Mouse (Mus musculus): ENCODE results near the gene Sox1. TPM values are rescaled to one million over a fixed set of nuclear protein-coding genes. Genes with fewer than 3 reads are reported as not detected.

Gene Sox1
- polyA plus RNA-seq (2017; shearing (Covaris generic)) = not detected

GRCm38 (mm10) chr8:12395071-12396031 is at the start of gene Sox1:
Gene Sox1 (plus strand): TSS chr8:12395295.
- ATAC-seq = no peak

DNA sequence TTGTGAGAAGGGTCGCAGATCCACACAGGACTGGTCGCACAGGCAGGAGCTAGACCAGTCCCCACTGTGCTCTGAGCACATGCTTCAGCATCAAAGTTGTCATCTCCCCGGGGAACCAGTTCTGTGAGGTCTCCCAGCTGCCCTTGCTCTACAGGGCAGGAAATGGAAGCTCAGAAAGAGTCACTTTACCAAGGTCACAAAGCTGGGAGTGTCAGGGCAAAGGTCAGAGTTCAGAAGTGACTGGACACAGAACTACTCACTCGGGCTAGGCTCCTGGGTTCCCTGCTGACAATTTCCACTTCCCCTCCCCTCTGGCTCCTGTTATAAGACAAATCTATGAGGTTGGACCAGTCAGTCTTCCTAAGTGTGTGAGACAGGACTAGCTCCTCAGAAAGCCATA is 49.2 kb upstream of the Sox1 start:
- ATAC-seq = no peak

DNA sequence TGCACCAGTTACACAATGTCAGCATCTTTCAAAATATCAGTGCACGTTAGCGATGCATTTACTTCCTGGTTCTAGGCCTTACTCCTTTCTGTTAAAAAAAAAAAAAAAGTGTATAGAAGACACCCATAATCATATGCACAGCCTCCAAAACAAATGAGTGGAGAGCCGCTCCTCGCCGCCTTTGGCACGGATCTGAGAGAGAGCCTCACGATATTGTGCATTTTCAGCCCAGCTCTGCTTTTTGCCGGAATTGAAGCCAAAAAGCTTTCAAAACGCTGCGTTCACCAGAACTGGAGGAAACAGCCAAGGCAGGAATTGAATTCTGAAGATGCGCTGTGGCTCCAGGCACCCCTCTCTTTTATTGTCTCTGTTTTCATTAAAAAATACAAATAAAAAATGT is 48.2 kb upstream of the Sox1 start:
- ATAC-seq = no peak

DNA sequence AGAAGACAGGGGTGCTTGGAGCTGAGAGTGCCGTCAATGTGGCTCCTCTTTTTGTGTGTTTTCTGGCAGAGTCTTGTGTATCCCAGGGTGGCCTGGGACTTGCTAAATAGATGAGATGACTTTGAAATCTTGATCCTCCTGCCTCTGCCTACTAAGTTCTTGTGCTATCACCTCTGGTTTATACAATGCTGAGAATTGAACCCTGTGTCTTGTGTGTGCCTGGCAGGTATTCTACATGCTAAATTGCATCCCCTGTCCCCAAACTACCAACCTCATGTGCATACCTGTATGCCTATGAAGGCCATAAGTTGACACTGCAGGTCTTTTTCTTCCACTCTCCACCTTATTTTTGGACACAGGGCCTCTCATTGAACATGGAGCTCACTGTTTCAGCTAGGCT is 46.8 kb upstream of the Sox1 start:
- no peak for ATAC-seq

DNA sequence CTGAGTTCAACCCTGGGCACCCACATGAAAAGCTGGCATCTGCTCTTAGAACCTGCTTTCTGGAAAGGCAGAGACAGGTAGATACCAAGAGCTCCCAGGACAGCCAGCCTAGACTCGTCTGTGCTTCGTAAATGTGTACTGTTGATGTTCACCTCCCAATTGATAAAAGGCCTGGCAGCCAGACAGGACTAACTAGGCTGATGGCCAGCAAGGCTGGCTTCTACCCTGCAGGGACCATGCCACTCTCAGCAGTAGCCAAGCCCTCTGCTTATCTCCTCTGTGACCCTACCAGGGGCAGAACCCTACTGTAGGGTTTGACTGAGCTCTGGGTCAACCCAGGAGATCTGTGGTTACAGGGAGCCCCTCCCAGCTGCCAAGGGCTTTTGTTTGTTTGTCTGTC is 45.5 kb upstream of the Sox1 start:
- ATAC-seq = no peak

GRCm38 (mm10) chr8:12351121-12351520 is 44.0 kb upstream of the Sox1 start:
- no peak for ATAC-seq

DNA sequence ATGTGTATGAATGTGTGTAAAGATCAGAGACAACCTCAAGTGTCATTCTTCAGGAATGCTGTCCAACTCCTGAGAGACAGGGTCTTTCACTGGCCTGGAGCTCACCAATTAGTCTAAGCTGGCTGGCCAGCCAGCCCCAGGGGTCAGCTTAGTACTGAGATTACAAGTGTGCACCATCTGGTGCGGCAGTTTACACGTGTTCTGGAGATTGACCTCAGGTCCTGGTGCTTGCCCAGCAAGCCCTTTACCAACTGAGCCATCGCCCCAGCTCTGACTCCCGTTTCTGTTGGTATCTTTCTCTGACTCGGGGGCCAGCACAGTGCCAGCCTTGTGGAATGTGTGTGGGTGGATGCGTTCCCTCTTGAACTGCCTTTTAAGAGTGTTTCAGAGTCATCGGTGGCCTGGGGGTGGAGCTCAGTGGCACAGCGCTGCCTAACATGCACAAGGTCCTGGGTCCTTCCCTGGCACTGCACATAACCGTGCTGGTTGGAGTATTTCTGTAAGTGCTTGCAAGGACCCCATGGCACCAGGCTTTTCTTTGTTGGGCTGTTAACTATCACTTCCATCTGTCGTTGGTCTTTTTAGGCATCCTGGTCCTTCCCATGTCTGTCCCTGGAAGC is 40.6 kb upstream of the Sox1 start:
- ATAC-seq = no peak

DNA sequence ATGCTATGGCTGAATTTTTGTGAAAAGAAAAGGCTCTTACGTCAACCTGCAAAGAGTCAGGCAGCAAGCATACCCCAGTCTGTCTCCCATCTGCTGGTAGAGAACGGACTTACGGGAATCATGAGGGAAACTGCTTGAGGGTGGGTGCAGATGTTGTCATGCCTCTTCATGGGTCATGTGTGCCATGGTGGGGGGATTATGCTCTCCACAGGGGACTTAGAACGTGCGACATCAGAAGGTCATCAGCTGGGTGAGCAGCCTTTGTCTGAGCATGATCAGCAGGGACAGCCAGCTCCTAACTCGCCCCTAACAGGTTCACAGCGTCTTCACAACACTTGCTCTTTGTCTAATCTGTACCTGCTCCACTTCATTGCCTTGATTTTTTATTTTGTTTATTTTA is 26.9 kb upstream of the Sox1 start:
- ATAC-seq = no peak

DNA sequence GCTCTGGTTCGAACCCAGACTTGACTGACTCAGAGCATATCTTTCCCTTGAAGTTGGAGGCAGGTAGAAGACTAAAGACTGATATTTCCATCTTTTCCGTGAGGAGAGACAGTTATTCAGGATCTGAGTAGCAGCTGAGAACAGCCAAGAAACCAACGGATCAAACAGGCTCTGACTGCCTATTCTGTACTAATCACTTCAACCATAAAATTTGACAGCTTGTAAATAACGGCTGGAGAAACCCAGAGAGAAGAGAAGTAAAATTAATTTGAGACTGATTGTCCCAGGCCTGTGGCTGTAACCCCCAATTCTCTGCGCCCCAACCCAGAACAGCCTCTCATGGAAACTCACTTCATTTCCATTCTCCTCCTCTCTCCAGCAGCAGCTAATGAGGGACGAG is 26.2 kb upstream of the Sox1 start:
- ATAC-seq = no peak

GRCm38 (mm10) chr8:12381111-12381510 is 14.0 kb upstream of the Sox1 start:
- ATAC-seq = no peak

GRCm38 (mm10) chr8:12382707-12383561 is 12.2 kb upstream of the Sox1 start:
- ATAC-seq = no peak

DNA sequence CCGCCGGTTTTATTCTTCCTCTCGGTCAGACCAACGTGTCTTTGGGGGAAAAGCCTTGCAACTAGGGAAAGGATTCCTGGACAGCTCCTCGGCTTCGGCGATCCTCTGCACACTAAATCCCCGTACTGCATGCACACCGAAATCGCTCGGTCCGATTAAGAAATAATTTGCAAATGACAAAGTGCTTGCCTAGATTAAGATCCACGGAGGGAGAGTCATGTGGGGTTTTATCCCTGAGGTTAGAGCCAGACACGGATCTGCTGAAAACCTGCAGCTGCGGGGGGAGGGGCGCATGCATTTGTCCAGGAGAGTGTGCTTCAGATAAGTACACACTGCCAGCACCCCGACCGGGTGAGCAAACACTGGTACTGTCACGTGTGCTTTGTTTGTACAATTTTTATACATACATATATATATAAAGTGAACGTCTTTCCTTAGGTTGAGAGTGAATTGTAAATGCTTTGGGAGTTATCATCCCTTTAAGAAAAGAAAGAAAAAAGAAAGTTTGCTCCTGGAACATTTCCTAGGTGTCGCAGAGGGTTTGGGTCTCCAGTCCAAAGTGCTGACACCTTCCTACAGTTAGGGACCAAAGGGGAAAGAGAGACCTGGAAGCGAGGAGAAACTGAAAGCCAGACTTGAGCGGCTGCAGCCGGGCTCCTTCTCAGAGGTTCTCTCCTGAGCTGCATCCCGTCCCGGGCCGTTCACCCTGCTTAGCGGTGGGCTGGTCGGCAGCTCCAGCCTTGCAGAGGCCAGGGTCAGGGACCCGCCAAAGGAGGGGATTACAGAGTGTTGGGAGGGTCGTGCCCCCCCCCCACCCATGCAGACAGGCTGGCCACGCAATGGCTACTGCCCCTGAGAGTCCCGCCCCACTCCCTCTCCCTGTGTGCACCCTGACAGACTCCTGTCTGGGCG is 10.9 kb upstream of the Sox1 start:
- ATAC-seq = no peak

DNA sequence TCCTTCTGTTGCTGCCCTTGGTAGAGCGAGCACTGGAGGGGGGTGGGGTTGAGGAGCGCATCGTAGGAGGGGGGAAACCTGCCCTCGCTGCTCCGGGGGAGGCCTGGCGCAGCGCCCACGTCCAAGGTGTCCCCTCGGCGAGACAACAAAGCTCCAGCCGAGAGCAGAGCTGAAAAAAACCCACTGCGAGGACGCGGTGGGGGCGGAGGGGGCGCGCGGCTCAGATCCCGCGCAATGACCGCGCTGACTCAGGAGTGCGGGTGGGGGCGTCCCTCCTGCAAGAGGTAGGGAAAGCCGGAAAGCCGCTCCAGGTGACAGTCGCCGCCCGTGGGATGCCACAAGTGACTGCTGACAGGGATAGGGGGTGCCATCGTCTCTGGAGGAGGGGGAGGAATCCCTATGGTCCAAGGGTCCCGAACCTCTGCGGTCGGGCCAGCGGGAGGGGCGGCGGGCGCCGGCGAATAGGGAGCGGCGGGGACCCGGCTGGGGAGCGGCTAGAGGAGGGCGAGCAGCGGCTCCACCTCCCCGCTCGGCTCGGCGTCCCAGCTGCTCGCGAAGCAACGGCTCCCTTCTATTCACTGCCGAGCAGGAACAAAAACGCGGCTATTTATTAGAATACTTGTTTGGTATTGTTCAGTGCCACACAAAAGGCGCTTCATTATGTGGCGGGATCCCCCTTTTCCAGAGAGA is 10.0 kb upstream of the Sox1 start:
- ATAC-seq = no peak

GRCm38 (mm10) chr8:12385686-12386488 is 9.2 kb upstream of the Sox1 start:
- no peak for ATAC-seq

GRCm38 (mm10) chr8:12386530-12387222 is 8.4 kb upstream of the Sox1 start:
- ATAC-seq = no peak

DNA sequence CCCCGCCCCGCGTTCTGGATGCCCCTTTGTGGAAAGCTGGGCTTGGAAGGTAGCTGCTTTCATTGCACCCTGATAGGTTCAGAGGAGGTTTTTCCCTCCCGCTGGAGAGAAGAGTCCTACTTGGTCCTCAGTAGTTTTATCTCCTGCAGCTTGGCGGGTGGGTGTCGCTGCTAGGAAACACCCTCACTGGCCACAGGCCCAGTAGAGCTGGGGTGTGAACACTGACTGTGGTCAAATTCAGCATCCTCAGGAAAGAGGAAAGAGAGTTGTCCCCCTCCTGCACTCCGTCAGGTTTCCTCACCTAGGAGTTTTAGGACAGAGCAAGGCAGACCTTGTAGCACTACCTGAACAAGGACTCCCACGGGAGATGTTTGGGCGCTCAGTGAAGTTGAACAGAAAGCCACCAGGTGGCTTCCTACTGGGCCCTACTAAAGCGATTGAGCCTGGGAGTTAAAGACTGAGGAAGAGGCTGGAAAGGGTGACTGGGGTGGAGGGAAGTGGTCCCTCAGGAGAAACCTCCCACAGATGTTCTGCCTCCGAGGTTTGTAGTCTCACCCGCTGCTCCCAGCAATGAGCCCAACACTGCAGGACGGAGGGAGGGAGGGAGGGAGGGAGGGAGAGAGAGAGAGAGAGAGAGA is 7.8 kb upstream of the Sox1 start:
- no peak for ATAC-seq

- ATAC-seq = no peak
Observed at GRCm38 (mm10) chr8:12387901-12388300, 7.2 kb upstream of the Sox1 start.

- no peak for ATAC-seq
Observed at GRCm38 (mm10) chr8:12388390-12389115, 6.5 kb upstream of the Sox1 start.

DNA sequence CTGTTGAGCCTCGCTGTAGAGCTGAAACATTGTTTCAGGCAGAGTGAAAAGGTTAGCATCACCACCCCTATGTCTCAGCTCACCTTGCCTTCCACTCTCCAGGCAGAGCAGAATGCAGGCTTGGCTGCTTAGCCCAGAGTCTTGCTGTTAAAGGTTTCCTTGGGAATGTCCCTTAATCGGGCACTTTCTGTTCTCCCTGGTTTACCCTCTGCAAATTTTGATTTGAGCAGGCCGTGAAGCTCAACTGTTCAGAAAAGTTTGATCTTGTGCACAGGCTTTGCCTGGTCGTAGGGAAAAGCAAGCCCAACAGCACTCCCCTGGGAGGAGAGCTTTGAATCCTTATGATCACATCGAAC is 6.0 kb upstream of the Sox1 start:
- no peak for ATAC-seq
